Mouse (Mus musculus) natural killer cell, adult 2 months (primary cell): ENCODE measurements around the gene Capn1.
"Not testable (repeated sequence)": the region's sequence is repeated elsewhere in the genome, so short reads cannot be mapped to it uniquely, and the experiment has no call there.

ENCODE experiments used
- DNase-seq, 2 experiments: peaks; one replicate each; pipeline ENCODE4 v3.0.0; 2022; ENCODE audit warnings: low spot score in 2 of 2

Gene Capn1

DNA sequence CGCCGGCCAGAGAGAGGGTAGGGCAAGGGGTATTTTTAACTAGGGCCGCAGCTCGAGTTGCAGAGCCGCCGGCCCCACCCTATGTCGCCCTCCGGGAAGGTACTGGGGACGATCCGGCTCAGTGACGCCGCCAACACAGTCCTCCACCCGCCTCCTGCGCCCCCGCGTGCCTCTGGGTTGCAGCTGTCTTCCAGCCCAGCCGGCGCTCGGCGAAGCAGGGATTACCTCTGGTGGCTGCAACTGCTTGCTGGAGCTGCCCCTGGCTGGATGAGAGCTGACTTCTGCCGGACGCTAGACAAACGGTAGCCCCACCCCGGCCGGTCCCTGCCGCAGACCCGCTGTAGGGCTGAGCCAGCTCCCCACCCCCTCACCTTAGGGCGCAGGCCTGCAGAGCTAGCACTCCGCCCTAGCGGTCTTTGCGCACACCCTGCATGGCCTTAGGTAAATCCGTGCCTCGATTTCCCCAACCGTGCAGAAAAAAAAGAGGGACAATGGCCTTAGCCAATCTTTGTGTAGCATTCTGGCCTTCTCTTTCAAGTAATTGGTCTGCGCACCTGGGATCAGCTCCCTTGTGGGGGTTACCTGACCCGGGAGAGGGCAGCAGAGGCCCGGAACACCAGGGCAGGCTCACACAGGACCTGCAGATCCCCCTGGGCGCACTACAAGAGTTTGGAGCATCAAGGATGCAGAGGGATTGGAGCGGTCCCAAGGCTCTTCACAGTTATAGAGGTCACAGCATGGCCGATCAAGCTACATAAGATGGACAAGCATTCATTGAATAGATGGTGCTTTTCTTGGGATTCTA is at the start of gene Capn1:
Gene Capn1, minus strand, starts transcription at position 387 of the 805 bp plus-strand sequence.
- peak; percentile 41 to 59 for DNase-seq

DNA sequence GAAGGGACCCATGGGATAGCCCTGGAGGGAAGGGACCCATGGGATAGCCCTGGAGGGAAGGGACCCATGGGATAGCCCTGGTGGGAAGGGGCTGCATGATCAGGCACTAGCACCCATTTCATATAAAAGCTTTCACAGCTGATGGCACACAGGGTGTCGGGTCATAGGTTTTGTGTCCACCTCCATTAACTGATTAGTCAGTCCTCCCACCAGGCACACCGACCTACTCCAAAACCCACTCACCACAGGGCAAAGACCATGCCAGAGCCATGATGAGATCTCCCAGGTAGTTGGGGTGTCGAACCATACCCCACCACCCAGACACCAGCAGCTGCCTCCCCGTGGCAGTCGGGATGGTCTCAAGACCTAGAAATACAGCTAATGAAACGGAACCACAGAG is 47.4 kb upstream of the Capn1 start:
- DNase-seq, result no peak

GRCm38 (mm10) chr19:6062418-6062817 is 46.7 kb upstream of the Capn1 start:
- no peak for DNase-seq

- peak; percentile 49 to 56 for DNase-seq
These were observed 46.1 kb upstream of the Capn1 start for GRCm38 (mm10) chr19:6061641-6062302.

DNA sequence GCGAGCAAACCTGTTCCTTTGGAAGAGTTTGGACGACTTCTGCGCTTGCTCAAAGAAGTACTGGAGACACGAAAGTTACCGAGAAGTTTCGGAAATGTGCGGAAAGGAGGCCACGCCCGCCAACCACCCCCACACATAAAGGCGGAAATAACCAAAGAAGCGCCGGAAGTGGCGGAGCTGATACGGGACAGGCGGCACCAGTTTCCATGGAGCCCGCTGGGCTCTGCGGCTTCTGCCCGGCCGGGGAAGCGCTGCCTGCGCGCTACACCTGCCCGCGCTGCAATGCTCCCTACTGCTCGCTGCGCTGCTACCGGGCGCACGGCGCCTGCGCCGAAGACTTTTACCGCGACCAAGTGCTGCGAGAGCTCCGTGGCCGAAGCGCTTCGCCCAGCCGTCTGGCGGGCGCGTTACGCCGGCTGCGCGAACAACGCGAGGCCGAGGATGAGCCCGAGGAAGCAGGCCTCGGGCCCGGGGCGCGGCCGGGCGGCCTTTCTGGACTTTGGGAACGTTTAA is 45.4 kb upstream of the Capn1 start, which contains the start of gene Znhit2:
Gene Znhit2, plus strand, starts transcription at position 172 of the 513 bp plus-strand sequence.
- peak; percentile 92 to 93 for DNase-seq

GRCm38 (mm10) chr19:6058966-6059365 is 43.3 kb upstream of the Capn1 start:
- no peak for DNase-seq

- no peak for DNase-seq
These were observed 42.8 kb upstream of the Capn1 start for GRCm38 (mm10) chr19:6058513-6058912.

DNA sequence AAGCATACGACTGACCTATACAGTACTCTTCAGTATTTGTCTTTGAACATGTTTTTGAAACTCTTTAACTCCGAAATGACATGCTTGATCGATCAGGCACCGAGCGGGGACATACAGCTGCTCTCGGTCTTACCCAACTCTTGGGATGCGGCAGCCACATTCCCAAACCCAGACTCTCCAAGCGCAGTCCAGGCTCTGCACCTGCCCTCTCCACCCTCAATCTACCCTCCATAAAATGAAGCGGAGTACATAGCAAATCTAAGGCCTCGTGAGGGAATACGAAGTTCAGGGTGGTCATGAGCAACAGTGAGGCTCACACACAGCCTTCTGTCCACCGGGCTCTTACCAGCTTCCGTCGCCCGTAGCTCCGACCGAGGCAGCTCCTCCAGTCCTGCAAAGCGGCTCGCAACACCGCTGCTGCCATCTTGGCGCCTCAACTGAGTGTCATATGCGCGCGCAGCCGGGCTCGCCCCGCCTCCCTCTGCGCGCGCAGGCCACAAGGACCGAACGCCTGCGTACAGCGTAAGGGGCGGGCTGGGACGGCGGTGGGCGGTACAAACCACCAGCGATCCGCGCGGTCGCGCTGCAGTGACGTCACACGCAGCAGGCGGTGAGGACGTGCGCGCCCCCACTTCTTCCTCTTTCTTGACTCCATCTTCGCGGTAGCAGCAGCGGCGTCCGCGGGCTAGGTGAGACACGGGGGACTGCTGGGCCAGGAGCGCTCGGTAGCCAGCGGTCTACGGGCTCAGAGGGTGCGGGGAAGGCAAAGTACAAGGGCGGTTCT is 41.8 kb upstream of the Capn1 start, which contains the start of the genes Mrpl49 and Fau:
Gene Mrpl49, minus strand, starts transcription at position 473 of the 784 bp plus-strand sequence.
Gene Fau, plus strand, starts transcription at position 532 of the 784 bp plus-strand sequence.
- DNase-seq, result peak; percentile 98 to 99

- DNase-seq, result no peak
These were observed 41.0 kb upstream of the Capn1 start for GRCm38 (mm10) chr19:6056696-6057095.

GRCm38 (mm10) chr19:6054296-6054695 is 38.6 kb upstream of the Capn1 start:
- no peak for DNase-seq

DNA sequence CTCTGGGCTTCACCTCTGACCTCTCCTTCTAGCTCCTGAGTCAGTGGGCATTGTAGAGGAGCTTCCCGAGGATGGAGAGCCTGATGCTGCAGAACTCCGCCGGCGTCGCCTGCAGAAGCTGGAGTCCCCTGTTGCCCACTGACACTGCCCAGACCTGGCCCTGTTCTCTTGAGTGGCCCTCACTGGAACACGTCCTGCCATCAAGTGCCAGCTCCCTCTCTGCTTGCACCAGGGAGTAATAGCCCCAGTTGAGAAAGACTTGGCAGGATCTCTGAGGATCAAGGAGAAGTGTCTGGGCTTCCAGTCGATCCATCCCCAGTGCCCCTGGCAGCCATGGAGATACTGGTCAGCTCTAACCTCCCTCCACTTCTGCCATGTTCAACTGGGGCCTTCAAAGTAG is 36.8 kb upstream of the Capn1 start:
- no peak for DNase-seq

DNA sequence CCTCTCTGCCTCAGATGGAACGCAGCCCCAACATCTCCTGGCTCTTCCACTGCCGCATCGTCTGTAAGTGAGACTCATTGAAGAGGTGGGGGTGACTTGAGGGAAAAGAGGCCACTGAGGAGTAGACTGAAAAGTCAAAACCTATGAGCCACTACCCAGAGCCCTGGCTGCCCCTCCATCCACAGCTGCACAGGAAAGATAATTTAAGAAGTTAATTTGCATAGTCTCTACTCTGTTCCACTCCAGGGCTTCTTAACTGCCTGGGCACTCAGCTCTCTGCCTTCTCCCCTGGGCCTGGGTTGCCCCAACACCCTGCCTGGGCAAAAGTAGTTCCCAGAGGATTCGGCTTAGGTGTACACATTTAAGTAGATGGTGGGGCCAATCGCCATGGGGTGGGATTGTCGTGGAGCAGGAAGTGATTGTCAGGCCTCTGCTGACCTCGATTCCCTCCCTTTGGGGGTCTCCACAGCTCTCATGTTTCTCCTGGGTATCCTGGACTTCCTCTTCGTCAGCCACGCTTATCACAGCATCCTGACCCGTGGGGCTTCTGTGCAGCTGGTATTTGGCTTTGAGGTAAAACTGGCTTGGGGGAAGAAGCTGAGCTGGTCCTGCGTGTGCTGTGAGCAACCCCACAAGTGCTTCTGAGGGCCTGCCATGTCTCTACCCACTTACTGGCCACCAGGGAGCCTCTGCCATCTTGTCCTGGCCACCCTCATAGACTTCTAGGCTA is 33.1 kb upstream of the Capn1 start:
- DNase-seq, result peak in 1 of 2 experiments; percentile 52

GRCm38 (mm10) chr19:6047899-6048166 is 32.1 kb upstream of the Capn1 start:
- no peak for DNase-seq

DNA sequence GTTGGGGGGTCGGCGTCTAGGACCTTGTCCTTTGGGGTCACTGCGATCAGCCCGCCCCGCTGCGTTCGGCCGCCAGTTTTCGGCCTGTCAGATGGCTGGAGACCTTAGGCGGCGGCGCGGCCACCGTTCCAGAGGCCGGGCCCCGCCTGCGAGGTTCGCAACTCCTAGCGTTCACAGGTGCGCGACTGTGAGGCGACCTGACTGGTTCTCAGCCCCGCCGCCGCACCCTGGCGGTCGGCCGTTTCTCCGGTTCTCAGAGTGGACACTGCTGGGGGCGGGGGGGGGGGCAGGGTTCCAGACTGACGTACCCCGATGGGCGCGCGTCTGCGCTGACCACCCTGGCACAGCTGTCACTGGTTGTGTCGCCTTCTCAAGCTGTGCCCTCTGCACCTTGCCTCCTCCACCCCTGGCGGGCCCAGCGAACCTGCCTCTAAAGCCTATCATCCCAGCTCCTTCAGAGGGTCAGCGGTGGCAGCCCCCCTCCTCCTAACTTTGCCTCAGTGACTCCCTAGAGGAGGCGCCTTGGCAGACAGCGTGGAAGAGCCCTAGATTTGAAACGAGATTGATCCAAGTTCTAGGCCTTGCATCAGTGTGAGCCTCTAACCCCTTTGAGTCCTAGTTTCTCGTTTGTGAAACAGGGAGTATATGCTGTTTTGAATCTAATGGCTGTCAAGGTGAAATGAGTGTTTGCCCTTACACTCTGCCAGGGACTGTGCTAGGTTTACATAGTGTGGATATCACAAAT is 31.6 kb upstream of the Capn1 start:
- DNase-seq, result no peak

DNA sequence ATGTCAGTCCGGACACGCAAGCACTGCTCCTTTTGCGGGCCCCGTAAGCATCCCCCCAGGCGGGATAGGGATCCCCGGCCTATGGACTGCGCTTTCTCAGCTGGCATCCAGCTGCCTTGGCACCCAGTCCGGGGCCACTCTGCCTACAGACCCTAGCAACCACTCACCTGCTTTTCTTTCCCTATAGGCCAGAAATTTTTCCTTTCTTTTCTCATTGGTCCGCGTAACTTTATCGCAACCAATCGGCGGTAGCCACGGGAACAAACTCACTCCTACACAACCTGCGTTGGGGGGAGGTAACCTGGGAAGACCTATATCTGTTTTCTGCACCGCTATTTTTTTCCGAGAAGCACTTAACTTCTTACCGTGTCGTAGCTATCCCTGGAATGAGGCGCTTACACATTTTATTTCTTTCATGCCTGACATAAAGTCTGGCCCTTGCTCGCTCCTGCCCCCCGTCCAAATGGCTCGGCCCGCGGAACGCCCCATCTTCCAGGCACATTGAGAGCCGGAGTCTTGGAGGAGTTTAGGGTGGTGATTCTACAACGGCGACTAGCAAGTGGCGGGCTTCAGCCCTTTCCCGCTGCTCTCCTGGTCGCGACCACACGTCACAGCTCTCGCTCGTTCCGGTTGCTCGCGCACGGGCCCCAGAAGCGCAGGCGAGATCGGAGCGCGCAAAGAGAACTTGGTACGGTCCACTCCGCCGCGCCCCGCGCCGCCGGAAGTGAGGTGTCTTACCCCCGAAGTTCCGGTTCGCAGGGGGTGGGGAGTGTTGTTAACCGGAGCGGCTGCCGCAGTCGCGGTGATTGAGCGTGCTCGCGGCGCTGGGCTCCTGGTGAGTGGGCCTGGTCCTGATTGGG is 30.8 kb upstream of the Capn1 start, which contains the start of gene Syvn1:
Gene Syvn1, plus strand, starts transcription at position 283 of the 860 bp plus-strand sequence.
- DNase-seq, result peak; percentile 90 to 91

DNA sequence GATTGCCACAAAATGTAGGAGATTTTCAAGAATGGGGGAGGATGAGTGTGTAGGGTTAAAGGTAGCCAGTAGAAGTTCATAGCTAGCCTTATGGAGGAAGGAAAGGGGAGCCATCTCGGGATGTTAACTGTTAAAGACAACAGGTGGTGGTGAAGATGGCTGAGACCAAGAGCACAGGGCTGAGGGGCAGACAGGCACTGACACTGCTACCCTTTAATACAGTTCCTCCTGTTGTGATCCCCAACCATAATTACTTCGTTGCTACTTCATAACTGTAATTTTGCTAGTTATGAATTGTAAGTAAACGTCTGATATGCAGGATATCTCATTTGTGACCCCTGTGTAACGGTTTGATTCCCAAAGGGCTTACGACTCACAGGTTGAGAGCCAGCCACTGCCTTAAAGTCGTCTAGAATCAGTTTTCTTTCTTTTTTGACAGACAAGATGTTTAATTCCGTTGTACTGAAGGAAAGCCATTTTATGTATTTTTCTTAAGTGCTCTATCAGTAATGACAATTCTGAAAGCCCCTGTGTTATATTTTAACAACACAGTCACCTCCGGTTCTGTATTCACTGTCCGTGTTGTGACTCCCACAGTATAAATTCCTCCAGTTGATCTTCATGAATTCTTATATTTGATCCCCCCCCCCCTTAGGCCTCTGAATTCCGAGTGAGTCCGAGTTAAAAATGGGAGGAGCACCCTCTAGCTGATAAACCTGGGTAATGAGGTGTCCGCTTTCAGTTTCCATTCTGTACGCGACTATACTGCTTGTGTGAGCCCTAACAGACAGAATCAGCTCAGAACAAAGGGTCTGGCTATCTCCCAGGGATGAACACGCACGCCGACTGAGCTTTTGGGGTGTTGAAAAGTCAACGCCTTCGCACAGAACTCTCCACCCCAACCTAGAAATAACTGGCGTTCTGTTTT is 29.9 kb upstream of the Capn1 start:
- DNase-seq, result peak; percentile 58 to 60

DNA sequence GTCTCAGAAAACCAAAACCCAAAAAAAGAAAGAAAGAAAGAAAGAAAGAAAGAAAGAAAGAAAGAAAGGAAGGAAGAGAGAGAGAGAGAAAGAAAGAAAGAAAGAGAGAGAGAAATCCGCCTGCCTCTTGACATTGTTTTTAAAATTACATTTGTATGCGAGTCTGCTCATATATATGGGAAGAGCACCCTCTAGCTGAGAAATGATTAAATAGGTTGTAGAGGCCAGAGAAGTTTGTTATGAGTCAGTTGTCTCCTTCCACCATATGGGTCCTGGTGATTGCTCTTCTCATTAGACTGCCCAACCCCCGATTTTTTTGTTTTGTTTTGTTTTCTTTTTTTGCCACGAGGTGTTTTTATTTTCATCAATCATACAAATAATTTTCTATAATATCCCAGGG is 28.4 kb upstream of the Capn1 start:
- not testable (repeated sequence) for DNase-seq

DNA sequence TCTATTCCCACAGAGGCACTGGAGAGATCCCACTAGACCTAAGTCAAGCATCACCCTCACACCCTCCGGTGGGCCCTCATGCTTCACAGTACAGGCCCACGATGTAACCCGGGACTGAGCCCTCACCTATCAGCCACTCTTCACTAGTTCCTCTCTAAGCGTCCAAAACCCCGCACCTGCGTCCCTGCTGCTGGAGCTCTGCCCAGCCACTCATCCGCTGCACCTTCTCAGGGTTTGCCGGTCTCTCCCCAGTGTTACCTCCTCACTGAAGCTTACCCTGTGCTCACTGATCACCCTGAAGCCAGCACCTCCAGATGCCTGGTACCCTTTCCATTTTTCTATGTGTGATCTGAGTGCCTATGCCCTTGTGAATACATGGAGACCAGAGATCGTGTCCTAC is 26.6 kb upstream of the Capn1 start:
- DNase-seq, result no peak

DNA sequence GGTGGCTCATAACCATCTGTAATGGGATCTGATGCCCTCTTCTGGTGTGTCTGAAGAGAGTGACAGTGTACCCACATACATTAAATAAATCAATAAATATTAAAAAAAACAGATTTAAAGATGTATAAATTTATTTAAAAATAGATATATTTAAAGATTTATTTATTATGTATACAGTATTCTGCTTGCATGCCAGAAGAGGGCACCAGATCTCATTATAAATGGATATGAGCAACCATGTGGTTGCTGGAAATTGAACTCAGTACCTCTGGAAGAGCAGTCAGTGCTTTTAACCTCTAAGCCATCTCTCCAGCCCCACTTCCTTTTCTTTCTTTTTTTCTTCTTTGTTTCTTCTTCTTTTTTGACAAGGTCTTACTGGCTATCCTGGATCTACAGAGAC is 24.3 kb upstream of the Capn1 start:
- DNase-seq, result no peak
